ENCODE assay signal across 24 mouse cellular contexts in genomic region chr11:110985508-110985907, GRCm38 (mm10). TPM values are rescaled to one million over a fixed set of nuclear protein-coding genes. Genes with fewer than 3 reads are reported as not detected.
DNase-seq lines count a peak whose midpoint lies in the region; ATAC-seq lines count a peak whose summit lies in the region.
"Had no signal": no experiment of that assay in that cellular context is flagged by ENCODE, and none has a peak within 500 bp of the region (broad histone marks: within the 10 kb centered on the region; RNA-seq: fewer than 3 reads in every experiment).

No protein-coding gene starts in this region.

- peak overlapping the region; percentile 73 for H3K27ac ChIP-seq in kidney, embryonic 16.5 days (ENCODE audit: low read length)
- H3K27ac ChIP-seq: embryonic facial prominence, embryonic 12.5 days; forebrain, embryonic 13.5 days had no signal

- 43% methylated on average over 1 of the region's 1 CpGs for WGBS in kidney, embryonic 16.5 days

- H3K4me2 ChIP-seq in kidney, embryonic 16.5 days (replicated peaks; ENCODE audit: low read depth, low read length): no peak overlapping the region
- H3K4me2 ChIP-seq: embryonic facial prominence, embryonic 12.5 days; forebrain, embryonic 13.5 days had no signal

- peak; percentile 24 for DNase-seq in kidney, adult 11 months
- no peak for DNase-seq in kidney, adult 18-20 months
- DNase-seq in kidney, adult 9 months: peak; percentile 67
- DNase-seq in kidney, postnatal 10 days: no peak
- no peak for DNase-seq in kidney, postnatal 25 days
- DNase-seq in gastrocnemius, adult 8-10 months (ENCODE audit: low spot score in 2 of 2): no peak
- DNase-seq: adrenal gland, adult 8-10 months; adrenal gland, postnatal 14 days; adrenal gland, postnatal 36 days; B cell, adult 2 months; cerebellum, adult 11-12 months; cerebellum, adult 2 months; cerebellum, adult 9-10 months; cerebellum, postnatal 10 days; cerebellum, postnatal 25 days had no signal

- H3K9ac ChIP-seq in kidney, embryonic 16.5 days (replicated peaks; ENCODE audit: low read length): no peak overlapping the region
- H3K9ac ChIP-seq: embryonic facial prominence, embryonic 12.5 days; forebrain, embryonic 13.5 days had no signal

- ATAC-seq in kidney, embryonic 16.5 days (ENCODE audit: low FRiP score, low TSS enrichment): peak; percentile 67
- ATAC-seq: activated CD4-positive, CD25-positive, alpha-beta regulatory T cell, adult 4 months; CD4-positive, CD25-positive, alpha-beta regulatory T cell, adult 4 months; forebrain, embryonic 13.5 days; Patski had no signal

- H3K4me1 ChIP-seq in kidney, embryonic 16.5 days (ENCODE audit: insufficient read depth, low read length): peaks cover 3% of the 10 kb centered on the region; the same call in 1 of the 2 replicates
- H3K4me1 ChIP-seq: embryonic facial prominence, embryonic 12.5 days; forebrain, embryonic 13.5 days had no signal

- no peaks in the 10 kb centered on the region for H3K36me3 ChIP-seq in kidney, embryonic 16.5 days (ENCODE audit: insufficient read depth, low read length)
- H3K36me3 ChIP-seq: embryonic facial prominence, embryonic 10.5 days; embryonic facial prominence, embryonic 12.5 days; G1E had no signal

- H3K4me3 ChIP-seq in kidney, embryonic 16.5 days (ENCODE audit: low read length): no peak overlapping the region
- H3K4me3 ChIP-seq: embryonic facial prominence, embryonic 10.5 days; embryonic facial prominence, embryonic 12.5 days; forebrain, embryonic 13.5 days had no signal

- no peaks in the 10 kb centered on the region for H3K9me3 ChIP-seq in kidney, embryonic 16.5 days (ENCODE audit: low read length)
- H3K9me3 ChIP-seq: embryonic facial prominence, embryonic 10.5 days; embryonic facial prominence, embryonic 12.5 days; forebrain, embryonic 13.5 days had no signal

- no peaks in the 10 kb centered on the region for H3K27me3 ChIP-seq in kidney, embryonic 16.5 days (ENCODE audit: insufficient read depth, low read length)
- H3K27me3 ChIP-seq: CH12.LX; embryonic facial prominence, embryonic 12.5 days; forebrain, embryonic 13.5 days; Patski had no signal

RNA-seq across cellular contexts. Expression of gene Kcnj16, which starts 17.7 kb away (rescaled TPM):
- polyA plus RNA-seq in kidney, embryonic 16.5 days (2015; fragmentation: Nextera tagmentation; extraction: Ambion mirVana): 13.4 and 14.5 TPM in 2 replicates
- not detected for total RNA-seq in gastrocnemius, adult 8-10 months (2022)
- total RNA-seq: CH12.LX, G1E had no signal
- polyA plus RNA-seq: forebrain, embryonic 13.5 days; G1E had no signal

Comparison
In these comparisons a context has a peak if more than half of its experiments do, and no peak if none do; other contexts are left out.
1. DNase-seq: peak in kidney, adult 11 months (single experiment) and kidney, adult 9 months (single experiment); none in kidney, adult 18-20 months (single experiment), kidney, postnatal 10 days (single experiment), kidney, postnatal 25 days (0 of 2) and gastrocnemius, adult 8-10 months (0 of 2).